Mouse (Mus musculus) spleen, postnatal 10 days (tissue): ENCODE measurements around the gene Cntn5.

Source experiments
- DNase-seq, 2 experiments: peaks; one replicate each; pipeline ENCODE4 v3.0.0; 2021 to 2022; ENCODE audit warnings: low spot score in 2 of 2

Gene Cntn5

GRCm38 (mm10) chr9:10229716-10230115, 674.9 kb downstream of the Cntn5 start:
- DNase-seq: no peak

- DNase-seq: no peak
Observed at GRCm38 (mm10) chr9:10226013-10226412, 678.6 kb downstream of the Cntn5 start.

DNA sequence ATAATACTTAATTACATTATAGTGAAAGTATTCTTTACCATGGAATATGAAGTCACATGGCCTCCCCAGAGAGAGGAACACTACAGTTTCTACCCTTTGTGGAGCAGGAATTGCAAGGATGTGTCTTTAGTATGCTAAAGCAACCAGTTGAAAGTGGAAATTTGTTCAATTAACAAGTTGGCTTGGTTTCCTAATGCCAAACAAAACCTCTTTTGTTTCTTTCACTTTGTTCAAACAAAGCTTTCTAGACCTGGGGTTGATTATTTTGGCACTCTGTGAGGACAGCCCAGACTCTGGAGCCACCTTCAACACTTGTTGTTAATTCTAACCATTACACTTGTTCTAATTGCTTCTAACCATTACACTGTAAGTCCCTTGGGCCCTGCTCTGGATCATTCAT, 718.5 kb downstream of the Cntn5 start:
- DNase-seq: no peak

GRCm38 (mm10) chr9:10170526-10170925, 734.0 kb downstream of the Cntn5 start:
- no peak for DNase-seq

- DNase-seq: no peak
Observed at GRCm38 (mm10) chr9:10121350-10122057, 783.1 kb downstream of the Cntn5 start.

- no peak for DNase-seq
Observed at GRCm38 (mm10) chr9:10116581-10116980, 788.0 kb downstream of the Cntn5 start.

- no peak for DNase-seq
Observed at GRCm38 (mm10) chr9:10109156-10109555, 795.4 kb downstream of the Cntn5 start.

DNA sequence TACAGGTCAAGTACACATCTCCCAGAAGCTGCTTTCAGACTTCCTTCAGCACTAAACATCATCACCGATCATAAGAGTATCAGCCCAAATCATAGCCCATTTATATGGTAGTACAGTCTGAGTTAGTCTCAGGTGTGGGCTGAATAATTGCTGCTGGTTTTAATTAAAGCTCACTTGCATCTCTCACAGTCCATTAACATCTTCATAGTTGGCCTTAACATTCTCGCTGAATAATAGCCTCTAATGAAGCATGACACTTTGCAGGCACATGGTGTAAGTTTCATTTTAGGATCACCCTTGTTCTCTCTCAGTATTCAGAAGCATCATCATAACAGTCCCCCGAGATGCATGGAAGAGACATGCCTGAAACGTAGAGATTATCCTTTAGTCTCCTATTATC, 796.7 kb downstream of the Cntn5 start:
- no peak for DNase-seq

GRCm38 (mm10) chr9:10101812-10102440, 802.6 kb downstream of the Cntn5 start:
- DNase-seq: no peak

DNA sequence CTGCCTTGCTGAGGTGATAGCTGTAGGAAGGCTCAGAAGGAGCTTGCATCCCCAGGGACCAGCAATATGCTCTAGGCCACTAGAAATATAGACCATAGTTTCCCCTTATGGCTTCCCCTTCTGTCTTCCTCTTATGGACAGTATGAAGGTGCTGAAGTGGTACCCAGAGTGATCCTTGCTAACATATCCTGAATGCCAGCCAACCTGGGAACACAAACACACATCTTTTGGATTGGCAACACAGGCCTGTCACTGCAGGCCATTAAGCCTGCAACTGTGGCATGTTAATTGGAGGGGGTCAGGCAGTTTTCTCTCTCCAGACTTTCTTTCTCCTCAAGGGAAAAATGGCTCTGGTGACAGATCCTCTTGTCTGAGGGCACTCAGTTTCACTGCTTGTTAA, 828.3 kb downstream of the Cntn5 start:
- DNase-seq: no peak

GRCm38 (mm10) chr9:10073401-10073800, 831.2 kb downstream of the Cntn5 start:
- DNase-seq: no peak

DNA sequence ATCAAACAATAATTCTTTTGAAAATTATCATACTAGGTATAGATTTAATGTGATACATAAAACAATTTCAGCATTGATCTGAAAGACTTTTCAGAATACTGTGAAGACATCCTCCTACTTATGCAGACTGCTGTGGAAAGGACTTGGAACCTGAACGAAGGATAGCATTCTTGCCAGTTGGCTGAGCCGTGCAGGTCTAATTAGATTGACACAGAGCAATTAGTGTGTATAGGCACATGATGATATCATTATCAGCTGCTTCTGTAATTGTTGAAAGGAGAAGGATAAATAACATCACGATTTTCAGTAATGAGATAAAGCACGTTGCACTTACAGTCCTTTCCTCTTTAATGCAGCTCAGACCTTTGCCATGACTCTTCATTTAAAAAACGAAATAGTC, 831.7 kb downstream of the Cntn5 start:
- no peak for DNase-seq

DNA sequence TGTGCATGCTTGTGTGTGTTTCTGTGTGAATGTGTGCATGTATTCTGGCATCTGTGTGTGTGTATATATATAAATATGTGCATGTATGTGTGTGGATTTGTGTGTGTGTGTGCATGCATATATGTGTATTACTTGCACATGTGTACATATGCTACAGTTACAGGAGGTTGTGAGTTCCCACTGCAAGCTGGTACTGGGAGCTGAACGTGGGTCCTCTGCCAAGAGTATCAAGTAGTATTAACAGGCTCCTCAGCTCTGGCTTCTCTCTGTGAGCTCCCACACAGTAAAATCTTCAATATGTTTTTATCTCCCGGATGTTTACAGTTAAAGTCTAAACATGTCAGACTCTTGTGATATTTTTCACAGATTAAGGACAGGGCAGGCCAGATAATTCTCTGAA, 833.3 kb downstream of the Cntn5 start:
- DNase-seq: no peak

DNA sequence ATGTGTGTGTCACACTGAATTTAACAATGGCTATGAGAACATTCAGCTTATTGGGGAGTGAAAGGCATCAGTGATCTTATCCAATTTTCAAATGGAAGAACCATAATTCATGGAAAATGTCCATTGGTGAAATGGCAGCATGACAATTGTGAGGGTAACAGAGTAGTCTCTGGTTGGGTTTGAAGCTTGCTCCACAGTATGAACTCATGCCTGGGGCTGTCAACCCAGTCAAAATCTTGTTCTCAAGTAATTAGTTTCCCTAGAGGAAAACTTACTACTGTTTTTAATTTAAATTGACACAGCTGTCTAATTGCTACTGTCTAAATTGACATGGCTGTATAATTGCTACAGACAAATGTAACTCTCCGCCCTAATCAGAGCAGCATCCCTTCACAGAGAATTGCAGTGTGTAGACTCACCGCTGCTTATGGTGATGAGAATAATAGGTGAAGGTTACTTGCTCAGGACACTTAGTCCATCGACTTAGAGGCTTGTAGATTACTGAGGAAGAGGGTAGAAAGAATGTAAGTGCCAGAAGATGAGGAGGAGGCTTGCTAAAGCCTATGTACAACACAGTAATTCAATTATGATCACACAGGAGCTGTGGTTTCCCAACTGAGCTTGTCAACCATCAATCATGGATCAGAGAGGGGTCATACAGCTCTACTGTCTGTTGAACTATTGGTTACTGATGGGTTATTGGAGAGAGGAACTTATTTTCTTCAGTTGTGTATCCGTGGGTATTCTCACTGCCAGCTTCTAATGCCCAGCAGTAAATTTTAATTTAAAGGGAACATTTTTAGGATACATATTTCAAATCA, 859.4 kb downstream of the Cntn5 start:
- DNase-seq: no peak

- no peak for DNase-seq
Observed at GRCm38 (mm10) chr9:10043001-10043400, 861.6 kb downstream of the Cntn5 start.

GRCm38 (mm10) chr9:10015129-10015528, 889.4 kb downstream of the Cntn5 start:
- no peak for DNase-seq

DNA sequence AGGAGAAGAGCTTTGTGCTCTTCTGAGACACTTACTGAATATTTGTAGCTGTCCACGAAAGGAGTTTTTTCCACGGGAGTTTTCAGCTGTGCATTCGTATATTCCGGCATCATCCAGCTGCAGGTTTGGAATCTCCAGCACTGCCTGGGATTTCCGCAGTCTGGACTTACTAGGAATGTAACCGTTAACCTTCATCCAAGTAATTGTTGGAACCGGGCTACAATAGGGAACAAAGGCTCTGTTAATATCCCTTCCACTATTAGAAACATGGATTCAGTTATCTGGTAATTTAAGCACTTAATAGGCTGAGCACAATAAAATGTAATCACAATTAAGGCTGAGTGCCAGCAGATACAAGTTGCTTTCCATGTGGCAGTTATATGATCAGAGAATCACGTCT, 920.5 kb downstream of the Cntn5 start:
- DNase-seq: no peak

GRCm38 (mm10) chr9:9983220-9983619, 921.4 kb downstream of the Cntn5 start:
- DNase-seq: no peak

GRCm38 (mm10) chr9:9965370-9965769, 939.2 kb downstream of the Cntn5 start:
- DNase-seq: no peak

GRCm38 (mm10) chr9:9960610-9961172, 943.9 kb downstream of the Cntn5 start:
- DNase-seq: no peak

GRCm38 (mm10) chr9:9949346-9949745, 955.2 kb downstream of the Cntn5 start:
- no peak for DNase-seq

DNA sequence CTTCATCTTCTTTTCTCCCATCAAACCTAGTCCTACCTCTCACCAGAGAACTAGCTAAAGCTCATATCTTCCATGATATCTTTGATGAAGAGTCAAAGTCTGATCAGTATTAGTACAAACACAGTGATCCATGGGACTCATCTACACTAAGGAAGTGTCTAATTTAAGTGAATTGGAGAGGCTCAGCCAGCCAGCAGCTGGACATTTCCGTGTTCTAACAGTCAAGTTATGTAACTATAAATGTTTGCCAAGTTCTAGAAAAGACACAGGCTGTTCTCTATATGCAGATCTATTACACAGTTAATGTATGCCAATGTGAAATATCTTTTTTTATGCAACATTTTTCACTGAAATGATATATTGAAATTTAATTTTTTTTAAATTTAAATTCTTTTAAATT, 959.7 kb downstream of the Cntn5 start:
- no peak for DNase-seq
